Mouse (Mus musculus) frontal cortex, postnatal 14 days (tissue): ENCODE measurements around the gene Olfr243.
"Not testable (repeated sequence)": the region's sequence is repeated elsewhere in the genome, so short reads cannot be mapped to it uniquely, and the experiment has no call there.

ENCODE experiments used
- DNase-seq, 2 experiments: peaks; one replicate each; pipeline ENCODE4 v3.0.0; 2022; ENCODE audit warnings: low spot score in 2 of 2

The Olfr243 gene

DNA sequence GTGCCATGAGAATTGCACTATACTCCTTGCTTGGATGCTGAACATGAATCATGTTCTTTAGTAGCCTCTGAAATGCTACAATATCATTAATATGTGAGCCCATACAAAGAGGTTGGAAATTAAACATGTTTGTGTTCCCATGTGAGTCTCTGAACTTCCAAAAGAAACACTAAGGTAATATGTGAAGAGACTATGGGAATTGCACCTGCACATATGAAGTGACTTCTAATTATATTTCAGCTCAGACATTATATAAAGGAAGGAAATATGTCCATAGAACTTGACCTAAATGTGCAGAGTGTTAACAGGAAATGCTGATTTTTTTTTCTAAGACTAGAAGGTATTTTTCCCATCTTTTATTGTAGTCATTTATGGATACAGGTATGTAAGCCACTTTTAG is at the start of gene Olfr243:
Gene Olfr243, plus strand, starts transcription at position 301 of the 400 bp plus-strand sequence.
- DNase-seq, result no peak

DNA sequence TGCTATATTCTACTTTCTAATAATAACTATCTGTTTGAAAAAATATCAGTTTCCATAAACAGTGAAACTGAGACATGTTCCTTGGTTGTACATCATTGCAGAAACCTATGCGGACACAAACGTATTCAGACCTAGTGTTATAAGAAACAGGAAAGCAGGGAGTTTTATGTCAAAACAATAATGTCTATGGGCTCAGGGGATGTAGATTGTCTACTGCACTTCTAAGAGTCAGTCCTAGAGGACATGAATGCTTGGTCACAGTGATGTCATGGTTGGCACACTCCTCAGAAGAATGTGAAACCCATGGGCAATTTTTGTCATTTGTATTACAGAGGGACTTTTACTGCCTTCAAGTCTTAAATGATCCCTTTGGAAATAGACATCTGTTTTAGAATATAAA is 43.4 kb upstream of the Olfr243 start, which contains the start of gene Olfr624:
Gene Olfr624, minus strand, starts transcription at position 101 of the 400 bp plus-strand sequence.
- DNase-seq, result no peak

DNA sequence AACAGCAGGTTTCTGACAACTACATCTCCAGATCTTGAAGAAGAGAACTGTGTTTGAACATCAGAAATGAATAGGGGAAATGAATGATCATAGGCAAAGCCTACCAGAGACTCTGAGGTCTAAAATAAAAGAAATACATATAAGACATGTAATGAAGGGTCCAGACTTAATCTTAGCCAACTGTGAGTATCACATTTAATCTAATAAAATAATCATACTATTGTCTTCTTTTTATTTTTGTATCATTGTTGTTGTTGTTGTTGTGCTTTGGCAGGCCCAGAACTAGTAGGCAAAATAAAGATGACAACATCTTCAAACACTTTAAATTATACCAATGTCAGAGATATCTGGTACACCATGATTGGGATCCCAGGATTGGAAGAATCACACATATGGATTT is 32.1 kb upstream of the Olfr243 start, which contains the start of gene Olfr625-ps1:
Gene Olfr625-ps1, plus strand, starts transcription at position 301 of the 400 bp plus-strand sequence.
- no peak for DNase-seq

DNA sequence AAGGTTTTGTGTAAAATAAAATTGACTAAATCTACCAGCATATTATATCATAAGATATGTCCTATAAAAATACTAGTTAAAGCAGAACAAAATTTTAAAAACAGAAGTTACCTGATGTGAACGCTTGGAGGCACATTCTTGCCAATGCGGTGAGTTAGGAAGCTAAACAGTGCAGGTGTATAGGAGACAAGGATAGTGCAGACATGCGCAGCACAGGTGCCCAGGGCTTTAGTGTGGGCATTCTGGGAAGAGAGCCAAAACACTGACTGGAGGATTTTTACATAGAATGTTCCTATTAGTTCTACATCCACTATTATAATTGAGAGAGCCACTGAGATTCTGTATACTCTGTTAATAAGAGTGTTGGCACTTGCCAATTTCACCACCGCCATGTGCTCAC is 15.0 kb upstream of the Olfr243 start:
- no peak for DNase-seq

DNA sequence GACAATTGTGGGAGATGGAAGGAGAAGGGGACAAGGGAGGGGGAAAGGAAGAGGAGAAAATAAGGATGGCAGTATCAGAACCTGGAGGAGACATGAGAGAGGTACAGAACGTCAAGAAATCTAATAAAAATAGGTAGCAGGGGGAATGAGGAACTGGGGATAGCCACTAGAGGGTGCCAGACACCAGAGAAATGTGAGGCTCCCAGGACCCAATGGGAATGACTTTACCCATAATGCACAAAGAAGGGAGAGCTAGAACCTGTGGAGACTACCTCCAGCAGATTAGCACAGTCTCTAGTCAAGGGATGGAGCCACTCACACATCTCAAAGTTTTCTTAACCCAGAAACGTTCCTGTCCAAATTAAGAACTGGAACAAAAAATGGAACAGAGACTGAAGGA is 2.4 kb upstream of the Olfr243 start:
- DNase-seq, result no peak

DNA sequence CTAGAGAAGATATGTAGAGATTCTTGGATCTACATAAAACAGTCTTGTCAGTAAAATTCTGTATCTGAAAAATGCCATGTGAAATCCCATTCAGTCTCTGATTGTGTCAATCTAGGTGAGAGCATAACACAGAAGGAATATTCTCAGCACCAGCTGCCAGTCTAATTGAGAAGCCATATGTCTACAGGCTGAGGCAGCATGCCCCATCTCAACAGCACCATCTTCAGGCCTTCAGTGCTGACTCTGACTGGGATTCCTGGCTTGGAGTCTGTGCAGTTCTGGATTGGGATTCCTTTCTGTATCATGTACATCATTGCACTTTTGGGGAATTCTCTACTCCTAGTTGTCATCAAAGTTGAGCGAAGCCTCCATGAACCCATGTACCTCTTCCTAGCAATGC is 1.9 kb downstream of the Olfr243 start:
- not testable (repeated sequence) for DNase-seq

DNA sequence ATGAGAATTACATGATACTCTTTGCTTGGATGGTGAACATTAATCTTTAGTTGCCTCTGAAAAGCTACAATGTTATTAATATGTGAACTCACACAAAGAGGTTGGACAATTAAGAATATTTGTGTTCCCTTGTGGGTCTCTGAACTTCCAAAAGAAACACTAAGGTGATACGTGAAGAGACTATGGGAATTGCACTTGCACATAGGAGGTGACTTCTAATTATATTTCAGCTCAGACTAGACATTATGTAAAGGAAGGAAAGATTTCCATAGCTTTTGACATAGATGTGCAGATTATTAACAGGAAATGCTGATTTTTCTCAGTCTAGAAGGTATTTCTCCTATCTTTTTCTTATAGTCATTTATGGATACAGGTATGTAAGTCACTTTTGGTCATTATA is 15.6 kb downstream of the Olfr243 start, which contains the start of gene Olfr628:
Gene Olfr628, plus strand, starts transcription at position 301 of the 400 bp plus-strand sequence.
- DNase-seq, result no peak

DNA sequence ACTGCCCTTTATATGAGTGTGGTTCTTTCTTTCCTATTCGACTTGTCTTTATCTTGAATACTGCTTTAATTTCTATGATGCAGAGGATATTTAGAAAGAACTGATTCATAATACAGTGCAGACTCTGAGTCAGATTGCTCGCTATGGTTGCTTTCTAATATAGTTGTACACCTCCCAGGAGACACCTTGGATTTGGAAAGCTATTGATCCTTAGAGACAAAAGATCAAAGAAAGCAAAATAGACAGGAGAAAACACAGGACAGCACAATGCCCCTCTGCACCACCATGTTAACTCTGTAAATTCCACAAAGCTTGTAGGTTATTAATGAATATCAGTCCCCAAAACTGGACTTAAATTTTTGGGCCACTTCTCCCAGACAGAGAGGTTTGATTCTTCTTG is 30.4 kb downstream of the Olfr243 start, which contains the start of gene Olfr629:
Gene Olfr629, minus strand, starts transcription at position 101 of the 400 bp plus-strand sequence.
- DNase-seq, result no peak

DNA sequence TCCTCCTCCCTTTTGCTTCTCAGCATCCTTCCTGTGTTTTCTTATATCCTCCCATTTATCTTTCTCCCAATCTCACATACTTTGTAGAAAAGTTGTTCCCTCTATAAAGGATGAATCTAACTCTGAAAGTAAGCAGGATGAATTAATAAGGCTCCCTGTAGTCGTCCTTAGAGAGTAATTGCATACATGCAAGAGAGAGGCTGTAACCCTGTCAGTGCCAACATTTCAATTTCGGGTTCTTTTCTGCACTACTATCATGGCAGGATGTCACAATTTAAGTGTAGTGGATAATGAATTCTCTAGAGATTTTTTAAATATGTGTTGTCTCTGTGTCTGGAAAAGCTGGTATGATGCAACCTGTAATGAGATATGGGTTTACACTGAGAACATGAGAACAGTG is 42.8 kb downstream of the Olfr243 start, which contains the start of gene Olfr630:
Gene Olfr630, minus strand, starts transcription at position 101 of the 400 bp plus-strand sequence.
- DNase-seq, result no peak

DNA sequence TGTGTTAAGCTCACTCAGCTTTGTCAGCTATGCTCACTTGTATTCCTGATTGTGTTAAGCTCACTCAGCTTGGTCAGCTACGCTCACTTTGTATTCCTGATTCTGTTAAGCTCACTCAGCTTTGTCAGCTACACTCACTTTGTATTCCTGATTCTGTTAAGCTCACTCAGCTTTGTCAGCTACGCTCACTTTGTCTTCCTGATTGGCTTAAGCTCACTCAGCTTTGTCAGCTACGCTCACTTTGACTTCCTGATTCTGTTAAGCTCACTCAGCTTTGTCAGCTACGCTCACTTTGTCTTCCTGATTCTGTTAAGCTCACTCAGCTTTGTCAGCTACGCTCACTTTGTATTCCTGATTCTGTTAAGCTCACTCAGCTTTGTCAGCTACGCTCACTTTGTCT is 47.7 kb downstream of the Olfr243 start:
- DNase-seq, result not testable (repeated sequence)

DNA sequence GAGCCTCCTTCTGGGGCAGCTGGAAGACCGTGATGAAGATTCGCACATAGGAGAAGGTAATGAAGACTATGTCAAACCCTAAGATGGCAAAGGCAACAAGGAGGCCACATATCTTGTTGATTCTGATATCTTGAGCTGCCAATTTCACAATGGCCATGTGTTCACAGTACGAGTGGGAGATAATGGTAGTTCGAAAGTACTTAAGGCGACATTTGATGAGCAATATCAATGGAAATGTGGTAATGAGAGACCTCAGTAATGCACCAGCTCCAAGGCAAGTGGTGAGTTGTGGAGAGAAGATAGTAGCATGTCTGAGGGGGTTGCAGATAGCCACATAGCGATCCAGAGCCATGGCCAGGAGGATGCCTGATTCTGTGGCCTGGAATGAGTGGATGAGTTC is 53.2 kb downstream of the Olfr243 start:
- DNase-seq, result not testable (repeated sequence)
